Mouse (Mus musculus) megakaryocyte, adult 5-6 weeks (primary cell): Measurements from ENCODE around the gene Cfap99. TPM values are rescaled to one million over a fixed set of nuclear protein-coding genes. Genes with fewer than 3 reads are reported as not detected.

ENCODE experiments used
- total RNA-seq, 2 experiments: library from RNA; stranded (forward) in 1 of 2; stranded (reverse) in 1 of 2; fragments of 153-499, 151-499 nt in 1 of 2; fragments of 221-1000, 200-1000 nt in 1 of 2; gene quantifications; 2 replicates each; pipeline versions ENCODE4 v1.2.3 to v1.2.4; 2015 to 2017

The Cfap99 gene
- total RNA-seq, 2 experiments from 2014 or later, result 0.56 to 1.2 TPM

Other genes with a start within 250 kb of the Cfap99 start
- 1.7 and 3.9 TPM in 2 replicates for gene Poln, start 119.2 kb upstream of the Cfap99 start, total RNA-seq (2015)
- 1.2 and 2.7 TPM in 2 replicates for gene Poln, start 119.2 kb upstream of the Cfap99 start, total RNA-seq (2017)
- 33.6 and 41.4 TPM in 2 replicates for gene Haus3, start 119.1 kb upstream of the Cfap99 start, total RNA-seq (2015)
- 44.8 and 53.7 TPM in 2 replicates for gene Haus3, start 119.1 kb upstream of the Cfap99 start, total RNA-seq (2017)
- 16.2 and 17.6 TPM in 2 replicates for gene Mxd4, start 100.9 kb upstream of the Cfap99 start, total RNA-seq (2015)
- gene Mxd4, start 100.9 kb upstream of the Cfap99 start, total RNA-seq (2017), result 19.8 and 21.6 TPM in 2 replicates
- 2.3 and 3.8 TPM in 2 replicates for gene Zfyve28, start 151 bp upstream of the Cfap99 start, total RNA-seq (2015)
- gene Zfyve28, start 151 bp upstream of the Cfap99 start, total RNA-seq (2017), result 4.8 and 5.5 TPM in 2 replicates
- 75.7 and 86.1 TPM in 2 replicates for gene Rnf4, start 47.7 kb downstream of the Cfap99 start, total RNA-seq (2015)
- 79.6 and 82.8 TPM in 2 replicates for gene Rnf4, start 47.7 kb downstream of the Cfap99 start, total RNA-seq (2017)
- 33.4 and 40.0 TPM in 2 replicates for gene Fam193a, start 81.3 kb downstream of the Cfap99 start, total RNA-seq (2015)
- 43.0 and 44.8 TPM in 2 replicates for gene Fam193a, start 81.3 kb downstream of the Cfap99 start, total RNA-seq (2017)
- gene Tnip2, start 225.4 kb downstream of the Cfap99 start, total RNA-seq (2015), result 10.9 and 12.1 TPM in 2 replicates
- 34.4 and 41.3 TPM in 2 replicates for gene Tnip2, start 225.4 kb downstream of the Cfap99 start, total RNA-seq (2017)
- gene Sh3bp2, start 237.2 kb downstream of the Cfap99 start, total RNA-seq (2015), result 34.7 and 38.5 TPM in 2 replicates
- 48.1 and 60.7 TPM in 2 replicates for gene Sh3bp2, start 237.2 kb downstream of the Cfap99 start, total RNA-seq (2017)